Mouse (Mus musculus): ENCODE results near the gene Samd4. TPM values are rescaled to one million over a fixed set of nuclear protein-coding genes. Genes with fewer than 3 reads are reported as not detected.
A peak's percentile ranks its signal among the peaks of the same experiment; 100 is the strongest.

Gene Samd4
- polyA plus RNA-seq (2015; fragmentation: Nextera tagmentation; extraction: Ambion mirVana): 4.5 and 5.0 TPM in 2 replicates

DNA sequence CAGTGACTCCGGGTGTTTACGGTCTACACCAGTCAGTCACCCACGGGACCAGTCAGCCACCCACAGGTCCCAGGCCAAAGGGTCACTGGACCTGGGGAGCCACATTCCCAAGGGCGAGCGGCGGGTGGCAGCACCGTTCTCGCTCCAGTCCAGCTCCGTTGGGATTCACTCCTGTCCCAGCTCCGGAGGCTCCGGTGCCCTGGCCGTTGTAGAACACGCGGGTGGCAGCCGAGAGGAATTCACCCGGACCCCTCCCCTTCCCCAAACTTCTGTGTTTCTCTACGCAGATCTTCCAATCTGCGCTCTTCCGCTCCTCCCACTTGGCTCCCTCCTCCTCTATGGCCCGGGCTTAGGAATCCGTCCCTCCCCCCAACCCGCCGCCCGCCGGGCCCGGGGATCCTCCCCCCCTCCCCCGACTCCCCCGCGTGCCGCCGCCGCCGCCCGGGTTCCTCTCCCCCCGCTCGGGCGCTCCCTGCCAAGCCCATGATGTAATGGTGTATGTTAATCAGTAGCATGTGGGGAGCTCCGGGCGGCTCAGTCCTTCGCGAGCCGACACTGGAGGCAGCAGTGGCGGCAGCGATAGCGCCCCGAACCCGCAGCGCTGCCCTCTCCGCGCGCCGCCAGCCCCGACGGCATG is at the start of gene Samd4:
TSS of gene Samd4 (plus strand) at position 424 of the 637 bp plus-strand sequence.
- Histone ChIP-seq H3K9me3 (replicated peaks; ENCODE audit: control insufficient read depth, low read length, poor library complexity, severe bottlenecking) (no peaks in the 10 kb centered on the region), H3K4me2 (ENCODE audit: low read length) (peak within 1 kb of the TSS; percentile 98), H3K27ac (ENCODE audit: low read length) (peak within 1 kb of the TSS; percentile 63), H3K27me3 (ENCODE audit: control insufficient read depth, insufficient read depth, low read depth, low read length) (no peaks in the 10 kb centered on the region; the same call in 1 of the 2 replicates), H3K9ac (ENCODE audit: low read depth, low read length) (peak within 1 kb of the TSS; percentile 69), H3K4me3 (ENCODE audit: low read depth, low read length) (peak within 1 kb of the TSS; percentile 50), H3K36me3 (ENCODE audit: control insufficient read depth, insufficient read depth, low read length) (no peaks in the 10 kb centered on the region), H3K4me1 (ENCODE audit: control insufficient read depth, insufficient read depth, low read length) (peaks cover 22% of the 10 kb centered on the region)
- under 1% methylated on average over 53 of the region's 54 CpGs for whole genome bisulfite sequencing
- ATAC-seq: peak; percentile 57

DNA sequence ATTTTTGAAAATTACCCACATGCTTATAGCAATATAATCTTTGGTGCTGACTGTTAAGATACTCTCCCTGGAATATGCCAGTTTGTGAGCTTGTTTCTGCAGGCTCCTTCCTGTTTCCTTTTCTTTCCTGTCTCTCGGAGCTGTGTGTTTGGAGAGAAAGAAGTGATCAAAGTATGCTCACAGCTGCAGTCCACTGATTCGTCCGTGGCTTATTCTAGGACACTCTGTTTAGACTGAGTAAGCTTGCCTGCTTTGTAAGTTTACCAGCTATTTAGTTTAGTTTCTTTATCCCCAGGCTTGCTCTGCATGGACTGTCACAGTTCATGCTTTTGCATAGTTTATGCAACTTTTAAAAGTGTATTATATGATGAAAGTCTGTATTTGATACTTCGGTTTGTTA is 43.3 kb upstream of the Samd4 start:
- Histone ChIP-seq H3K27ac (ENCODE audit: low read length) (no peak overlapping the region), H3K4me1 (ENCODE audit: control insufficient read depth, insufficient read depth, low read length) (no peaks in the 10 kb centered on the region), H3K36me3 (ENCODE audit: control insufficient read depth, insufficient read depth, low read length) (peaks cover 6% of the 10 kb centered on the region; the same call in 1 of the 2 replicates), H3K9ac (ENCODE audit: low read depth, low read length) (no peak overlapping the region), H3K4me2 (ENCODE audit: low read length) (no peak overlapping the region), H3K9me3 (replicated peaks; ENCODE audit: control insufficient read depth, low read length, poor library complexity, severe bottlenecking) (no peaks in the 10 kb centered on the region), H3K27me3 (ENCODE audit: control insufficient read depth, insufficient read depth, low read depth, low read length) (no peaks in the 10 kb centered on the region), H3K4me3 (ENCODE audit: low read depth, low read length) (no peak overlapping the region)
- 70% methylated on average over 4 of the region's 4 CpGs for WGBS
- ATAC-seq: no peak

- Histone ChIP-seq H3K4me3 (ENCODE audit: low read depth, low read length) (no peak overlapping the region), H3K27me3 (ENCODE audit: control insufficient read depth, insufficient read depth, low read depth, low read length) (no peaks in the 10 kb centered on the region), H3K4me1 (ENCODE audit: control insufficient read depth, insufficient read depth, low read length) (no peaks in the 10 kb centered on the region), H3K9me3 (replicated peaks; ENCODE audit: control insufficient read depth, low read length, poor library complexity, severe bottlenecking) (no peaks in the 10 kb centered on the region), H3K9ac (ENCODE audit: low read depth, low read length) (no peak overlapping the region), H3K36me3 (ENCODE audit: control insufficient read depth, insufficient read depth, low read length) (peaks cover 4% of the 10 kb centered on the region; the same call in 1 of the 2 replicates), H3K4me2 (ENCODE audit: low read length) (no peak overlapping the region), H3K27ac (ENCODE audit: low read length) (no peak overlapping the region)
- ATAC-seq: no peak
- 97% methylated on average over 11 of the region's 11 CpGs for WGBS
Measured at GRCm38 (mm10) chr14:46845706-46846105, 36.9 kb upstream of the Samd4 start.

- Histone ChIP-seq H3K27ac (ENCODE audit: low read length) (no peak overlapping the region), H3K9ac (ENCODE audit: low read depth, low read length) (no peak overlapping the region), H3K27me3 (ENCODE audit: control insufficient read depth, insufficient read depth, low read depth, low read length) (no peaks in the 10 kb centered on the region), H3K9me3 (replicated peaks; ENCODE audit: control insufficient read depth, low read length, poor library complexity, severe bottlenecking) (no peaks in the 10 kb centered on the region), H3K36me3 (ENCODE audit: control insufficient read depth, insufficient read depth, low read length) (no peaks in the 10 kb centered on the region), H3K4me2 (ENCODE audit: low read length) (no peak overlapping the region), H3K4me3 (ENCODE audit: low read depth, low read length) (no peak overlapping the region), H3K4me1 (ENCODE audit: control insufficient read depth, insufficient read depth, low read length) (no peaks in the 10 kb centered on the region)
- ATAC-seq: no peak
- 86% methylated on average over 4 of the region's 4 CpGs for WGBS
Measured at GRCm38 (mm10) chr14:46848063-46848590, 34.5 kb upstream of the Samd4 start.

GRCm38 (mm10) chr14:46848736-46849135 is 33.9 kb upstream of the Samd4 start:
- WGBS: 88% methylated on average over 5 of the region's 5 CpGs
- Histone ChIP-seq H3K4me3 (ENCODE audit: low read depth, low read length) (no peak overlapping the region), H3K27me3 (ENCODE audit: control insufficient read depth, insufficient read depth, low read depth, low read length) (no peaks in the 10 kb centered on the region), H3K27ac (ENCODE audit: low read length) (no peak overlapping the region), H3K4me1 (ENCODE audit: control insufficient read depth, insufficient read depth, low read length) (no peaks in the 10 kb centered on the region), H3K4me2 (ENCODE audit: low read length) (no peak overlapping the region), H3K9ac (ENCODE audit: low read depth, low read length) (no peak overlapping the region), H3K36me3 (ENCODE audit: control insufficient read depth, insufficient read depth, low read length) (no peaks in the 10 kb centered on the region), H3K9me3 (replicated peaks; ENCODE audit: control insufficient read depth, low read length, poor library complexity, severe bottlenecking) (no peaks in the 10 kb centered on the region)
- ATAC-seq: no peak

GRCm38 (mm10) chr14:46849769-46850168 is 32.9 kb upstream of the Samd4 start:
- H3K4me3 ChIP-seq (ENCODE audit: low read depth, low read length): no peak overlapping the region
- no peaks in the 10 kb centered on the region for H3K36me3 ChIP-seq (ENCODE audit: control insufficient read depth, insufficient read depth, low read length)
- 90% methylated on average over 1 of the region's 1 CpGs for WGBS
- H3K4me2 ChIP-seq (ENCODE audit: low read length): no peak overlapping the region
- H3K27me3 ChIP-seq (ENCODE audit: control insufficient read depth, insufficient read depth, low read depth, low read length): no peaks in the 10 kb centered on the region
- no peak overlapping the region for H3K9ac ChIP-seq (ENCODE audit: low read depth, low read length)
- no peaks in the 10 kb centered on the region for H3K4me1 ChIP-seq (ENCODE audit: control insufficient read depth, insufficient read depth, low read length)
- ATAC-seq: no peak
- H3K9me3 ChIP-seq (replicated peaks; ENCODE audit: control insufficient read depth, low read length, poor library complexity, severe bottlenecking): no peaks in the 10 kb centered on the region
- no peak overlapping the region for H3K27ac ChIP-seq (ENCODE audit: low read length)

DNA sequence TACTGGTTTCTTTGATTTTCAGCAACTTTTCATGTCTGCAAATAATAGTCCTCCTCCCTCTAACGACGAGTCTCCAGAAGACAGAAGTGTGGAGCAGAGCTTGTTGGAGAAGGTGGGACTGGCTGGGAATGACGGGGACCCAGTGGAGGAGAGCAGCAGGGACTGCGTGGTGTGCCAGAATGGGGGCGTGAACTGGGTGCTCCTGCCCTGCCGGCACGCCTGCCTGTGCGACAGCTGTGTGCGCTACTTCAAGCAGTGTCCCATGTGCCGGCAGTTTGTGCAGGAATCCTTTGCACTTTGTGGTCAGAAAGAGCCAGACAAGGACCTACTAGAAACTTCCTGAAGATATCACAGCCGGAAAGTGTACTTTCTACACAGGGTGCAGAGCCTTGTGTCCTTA is 29.0 kb upstream of the Samd4 start:
- Histone ChIP-seq H3K4me3 (ENCODE audit: low read depth, low read length) (no peak overlapping the region), H3K27ac (ENCODE audit: low read length) (no peak overlapping the region), H3K4me1 (ENCODE audit: control insufficient read depth, insufficient read depth, low read length) (no peaks in the 10 kb centered on the region), H3K27me3 (ENCODE audit: control insufficient read depth, insufficient read depth, low read depth, low read length) (no peaks in the 10 kb centered on the region), H3K9me3 (replicated peaks; ENCODE audit: control insufficient read depth, low read length, poor library complexity, severe bottlenecking) (no peaks in the 10 kb centered on the region), H3K4me2 (ENCODE audit: low read length) (no peak overlapping the region), H3K36me3 (ENCODE audit: control insufficient read depth, insufficient read depth, low read length) (no peaks in the 10 kb centered on the region), H3K9ac (ENCODE audit: low read depth, low read length) (no peak overlapping the region)
- 88% methylated on average over 11 of the region's 11 CpGs for WGBS
- no peak for ATAC-seq

DNA sequence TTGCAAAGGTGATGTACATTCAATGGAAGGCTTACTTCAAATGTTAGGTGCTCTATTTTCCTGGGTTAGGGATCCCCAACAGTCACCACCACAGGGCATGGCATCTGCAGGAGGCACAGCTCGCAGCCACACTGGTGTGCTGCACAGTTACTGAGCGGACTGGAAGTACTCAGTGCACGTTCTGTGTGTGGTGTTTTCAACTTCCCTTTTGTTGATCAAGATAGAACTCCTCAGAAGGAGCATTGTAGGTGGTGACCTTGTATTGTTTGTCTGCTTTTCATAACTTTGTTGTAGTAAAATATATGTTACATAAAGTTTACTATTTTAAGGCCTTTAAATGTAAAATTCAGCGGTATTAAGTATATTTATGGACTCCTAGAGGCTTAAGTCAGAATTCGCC is 19.7 kb upstream of the Samd4 start:
- no peak for ATAC-seq
- Histone ChIP-seq H3K27ac (ENCODE audit: low read length) (no peak overlapping the region), H3K27me3 (ENCODE audit: control insufficient read depth, insufficient read depth, low read depth, low read length) (no peaks in the 10 kb centered on the region), H3K9me3 (replicated peaks; ENCODE audit: control insufficient read depth, low read length, poor library complexity, severe bottlenecking) (no peaks in the 10 kb centered on the region), H3K4me1 (ENCODE audit: control insufficient read depth, insufficient read depth, low read length) (no peaks in the 10 kb centered on the region), H3K36me3 (ENCODE audit: control insufficient read depth, insufficient read depth, low read length) (no peaks in the 10 kb centered on the region), H3K4me3 (ENCODE audit: low read depth, low read length) (no peak overlapping the region), H3K9ac (ENCODE audit: low read depth, low read length) (no peak overlapping the region), H3K4me2 (ENCODE audit: low read length) (no peak overlapping the region)
- WGBS: 95% methylated on average over 5 of the region's 5 CpGs

- Histone ChIP-seq H3K4me3 (ENCODE audit: low read depth, low read length) (no peak overlapping the region), H3K36me3 (ENCODE audit: control insufficient read depth, insufficient read depth, low read length) (no peaks in the 10 kb centered on the region), H3K4me1 (ENCODE audit: control insufficient read depth, insufficient read depth, low read length) (peaks cover 18% of the 10 kb centered on the region), H3K27me3 (ENCODE audit: control insufficient read depth, insufficient read depth, low read depth, low read length) (no peaks in the 10 kb centered on the region; the same call in 1 of the 2 replicates), H3K27ac (ENCODE audit: low read length) (no peak overlapping the region), H3K9ac (ENCODE audit: low read depth, low read length) (no peak overlapping the region), H3K9me3 (replicated peaks; ENCODE audit: control insufficient read depth, low read length, poor library complexity, severe bottlenecking) (no peaks in the 10 kb centered on the region), H3K4me2 (ENCODE audit: low read length) (no peak overlapping the region)
- 6% methylated on average over 10 of the region's 10 CpGs for WGBS
- no peak for ATAC-seq
Measured at GRCm38 (mm10) chr14:46880935-46881334, 1.7 kb upstream of the Samd4 start.

Data from midbrain, embryonic 16.5 days (tissue).